Mouse (Mus musculus): ENCODE results near the gene Gm28230. TPM values are rescaled to one million over a fixed set of nuclear protein-coding genes. Genes with fewer than 3 reads are reported as not detected.
A peak's percentile ranks its signal among the peaks of the same experiment; 100 is the strongest.

The Gm28230 gene
- total RNA-seq, 1 experiment = 0.22 TPM

- Histone ChIP-seq H3K27ac (ENCODE audit: insufficient read depth, low read depth, low read length, poor library complexity, severe bottlenecking) (no peak overlapping the region), H3K4me1 (ENCODE audit: control insufficient read depth in 2 of 2, insufficient read depth in 2 of 2, low read length in 2 of 2, poor library complexity in 1 of 2) (peaks cover 0 to 7% of the 10 kb centered on the region in 2 experiments; a peak in 2 of 4 replicates), H3K9ac (ENCODE audit: insufficient read depth, low read depth, low read length, poor library complexity, severe bottlenecking) (no peak overlapping the region), H3K9me3 (ENCODE audit: control insufficient read depth, insufficient read depth, low read depth, low read length) (no peaks in the 10 kb centered on the region), H3K4me3 (ENCODE audit: insufficient read depth in 1 of 2, low read depth in 1 of 2, low read length in 2 of 2, poor library complexity in 1 of 2, severe bottlenecking in 1 of 2) (peak overlapping the region; percentile 24 to 37; a peak in 2 of 4 replicates), H3K36me3 (ENCODE audit: control insufficient read depth, insufficient read depth, low read length, poor library complexity, severe bottlenecking) (no peaks in the 10 kb centered on the region)
- in situ Hi-C loops (cut with MboI; ENCODE audit: low sequenced_read_pairs in 2 of 2, unreplicated experiment in 2 of 2) = loop anchor here in 1 of 2 experiments (10.0 kb wide), 1 partner anchor 62 kb away; no protein-coding TSS in a partner anchor
- TF ChIP-seq MAFK (IDR thresholded peaks at IDR 0.05; ENCODE audit: insufficient read depth, low read depth, low read length) = no peak
- no peak for TF ChIP-seq ZNF384 (IDR thresholded peaks at IDR 0.05; ENCODE audit: low read depth, low read length)
- no peak for TF ChIP-seq CHD2 (IDR thresholded peaks at IDR 0.05; ENCODE audit: low read depth, low read length)
- no peak for TF ChIP-seq HCFC1 (IDR thresholded peaks at IDR 0.05; ENCODE audit: borderline replicate concordance, insufficient read depth, low read length)
- no peak for TF ChIP-seq ZC3H11A (IDR thresholded peaks at IDR 0.05; ENCODE audit: borderline replicate concordance, low read depth, low read length)
- no peak for DNase-seq (ENCODE audit: low read depth, low spot score)
Observed at GRCm38 (mm10) chr2:74746298-74746921, 19.9 kb downstream of the Gm28230 start.

- TF ChIP-seq HCFC1 (IDR thresholded peaks at IDR 0.05; ENCODE audit: borderline replicate concordance, insufficient read depth, low read length) (no peak), CHD2 (IDR thresholded peaks at IDR 0.05; ENCODE audit: low read depth, low read length) (no peak), MAFK (IDR thresholded peaks at IDR 0.05; ENCODE audit: insufficient read depth, low read depth, low read length) (no peak), ZC3H11A (IDR thresholded peaks at IDR 0.05; ENCODE audit: borderline replicate concordance, low read depth, low read length) (no peak), ZNF384 (IDR thresholded peaks at IDR 0.05; ENCODE audit: low read depth, low read length) (no peak)
- Histone ChIP-seq H3K9ac (ENCODE audit: insufficient read depth, low read depth, low read length, poor library complexity, severe bottlenecking) (no peak overlapping the region), H3K4me3 (ENCODE audit: insufficient read depth in 1 of 2, low read depth in 1 of 2, low read length in 2 of 2, poor library complexity in 1 of 2, severe bottlenecking in 1 of 2) (peak overlapping the region in 1 of 2 experiments; percentile 37; a peak in 1 of 4 replicates)
Observed at GRCm38 (mm10) chr2:74747006-74747405, 20.5 kb downstream of the Gm28230 start.

GRCm38 (mm10) chr2:74747661-74748141 is 21.2 kb downstream of the Gm28230 start:
- no peak overlapping the region for H3K4me3 ChIP-seq (ENCODE audit: insufficient read depth in 1 of 2, low read depth in 1 of 2, low read length in 2 of 2, poor library complexity in 1 of 2, severe bottlenecking in 1 of 2)
- TF ChIP-seq ZNF384 (IDR thresholded peaks at IDR 0.05; ENCODE audit: low read depth, low read length) = no peak
- TF ChIP-seq CHD2 (IDR thresholded peaks at IDR 0.05; ENCODE audit: low read depth, low read length) = no peak
- TF ChIP-seq MAFK (IDR thresholded peaks at IDR 0.05; ENCODE audit: insufficient read depth, low read depth, low read length) = no peak
- TF ChIP-seq ZC3H11A (IDR thresholded peaks at IDR 0.05; ENCODE audit: borderline replicate concordance, low read depth, low read length) = no peak
- TF ChIP-seq HCFC1 (IDR thresholded peaks at IDR 0.05; ENCODE audit: borderline replicate concordance, insufficient read depth, low read length) = no peak
- no peak overlapping the region for H3K27ac ChIP-seq (ENCODE audit: insufficient read depth, low read depth, low read length, poor library complexity, severe bottlenecking)
- H3K4me1 ChIP-seq (ENCODE audit: control insufficient read depth in 2 of 2, insufficient read depth in 2 of 2, low read length in 2 of 2, poor library complexity in 1 of 2) = peaks cover 0 to 7% of the 10 kb centered on the region in 2 experiments; a peak in 2 of 4 replicates
- in situ Hi-C loops (cut with MboI; ENCODE audit: low sequenced_read_pairs in 2 of 2, unreplicated experiment in 2 of 2) = loop anchor here in 1 of 2 experiments (10.0 kb wide), 1 partner anchor 63 kb away; no protein-coding TSS in a partner anchor
- no peaks in the 10 kb centered on the region for H3K9me3 ChIP-seq (ENCODE audit: control insufficient read depth, insufficient read depth, low read depth, low read length)
- H3K9ac ChIP-seq (ENCODE audit: insufficient read depth, low read depth, low read length, poor library complexity, severe bottlenecking) = no peak overlapping the region
- no peak for DNase-seq (ENCODE audit: low read depth, low spot score)
- no peaks in the 10 kb centered on the region for H3K36me3 ChIP-seq (ENCODE audit: control insufficient read depth, insufficient read depth, low read length, poor library complexity, severe bottlenecking)

More at GRCm38 (mm10) chr2:74747006-74747405, 20.5 kb downstream of the Gm28230 start:
- H3K36me3 ChIP-seq (ENCODE audit: control insufficient read depth, insufficient read depth, low read length, poor library complexity, severe bottlenecking) = no peaks in the 10 kb centered on the region
- H3K4me1 ChIP-seq (ENCODE audit: control insufficient read depth in 2 of 2, insufficient read depth in 2 of 2, low read length in 2 of 2, poor library complexity in 1 of 2) = peaks cover 0 to 7% of the 10 kb centered on the region in 2 experiments; a peak in 2 of 4 replicates
- DNase-seq (ENCODE audit: low read depth, low spot score) = no peak
- no peak overlapping the region for H3K27ac ChIP-seq (ENCODE audit: insufficient read depth, low read depth, low read length, poor library complexity, severe bottlenecking)
- no peaks in the 10 kb centered on the region for H3K9me3 ChIP-seq (ENCODE audit: control insufficient read depth, insufficient read depth, low read depth, low read length)
- in situ Hi-C loops (cut with MboI; ENCODE audit: low sequenced_read_pairs in 2 of 2, unreplicated experiment in 2 of 2) = loop anchor here in 1 of 2 experiments (10.0 kb wide), 1 partner anchor 62 kb away; no protein-coding TSS in a partner anchor

GRCm38 (mm10) chr2:74748436-74748995 is 22.0 kb downstream of the Gm28230 start:
- Histone ChIP-seq H3K4me3 (ENCODE audit: insufficient read depth in 1 of 2, low read depth in 1 of 2, low read length in 2 of 2, poor library complexity in 1 of 2, severe bottlenecking in 1 of 2) (no peak overlapping the region), H3K9me3 (ENCODE audit: control insufficient read depth, insufficient read depth, low read depth, low read length) (no peaks in the 10 kb centered on the region), H3K36me3 (ENCODE audit: control insufficient read depth, insufficient read depth, low read length, poor library complexity, severe bottlenecking) (no peaks in the 10 kb centered on the region), H3K4me1 (ENCODE audit: control insufficient read depth in 2 of 2, insufficient read depth in 2 of 2, low read length in 2 of 2, poor library complexity in 1 of 2) (peaks cover 0 to 7% of the 10 kb centered on the region in 2 experiments; a peak in 2 of 4 replicates), H3K27ac (ENCODE audit: insufficient read depth, low read depth, low read length, poor library complexity, severe bottlenecking) (no peak overlapping the region), H3K9ac (ENCODE audit: insufficient read depth, low read depth, low read length, poor library complexity, severe bottlenecking) (no peak overlapping the region)
- no peak for DNase-seq (ENCODE audit: low read depth, low spot score)
- in situ Hi-C loops (cut with MboI; ENCODE audit: low sequenced_read_pairs in 2 of 2, unreplicated experiment in 2 of 2) = loop anchor here in 1 of 2 experiments (10.0 kb wide), 1 partner anchor 64 kb away; no protein-coding TSS in a partner anchor
- TF ChIP-seq CHD2 (IDR thresholded peaks at IDR 0.05; ENCODE audit: low read depth, low read length) (no peak), MAFK (IDR thresholded peaks at IDR 0.05; ENCODE audit: insufficient read depth, low read depth, low read length) (no peak), ZC3H11A (IDR thresholded peaks at IDR 0.05; ENCODE audit: borderline replicate concordance, low read depth, low read length) (no peak), HCFC1 (IDR thresholded peaks at IDR 0.05; ENCODE audit: borderline replicate concordance, insufficient read depth, low read length) (no peak), ZNF384 (IDR thresholded peaks at IDR 0.05; ENCODE audit: low read depth, low read length) (no peak)

Measured in ES-E14 (cell line).